8 mouse cellular contexts compared by ENCODE assay signal in the genomic region with DNA sequence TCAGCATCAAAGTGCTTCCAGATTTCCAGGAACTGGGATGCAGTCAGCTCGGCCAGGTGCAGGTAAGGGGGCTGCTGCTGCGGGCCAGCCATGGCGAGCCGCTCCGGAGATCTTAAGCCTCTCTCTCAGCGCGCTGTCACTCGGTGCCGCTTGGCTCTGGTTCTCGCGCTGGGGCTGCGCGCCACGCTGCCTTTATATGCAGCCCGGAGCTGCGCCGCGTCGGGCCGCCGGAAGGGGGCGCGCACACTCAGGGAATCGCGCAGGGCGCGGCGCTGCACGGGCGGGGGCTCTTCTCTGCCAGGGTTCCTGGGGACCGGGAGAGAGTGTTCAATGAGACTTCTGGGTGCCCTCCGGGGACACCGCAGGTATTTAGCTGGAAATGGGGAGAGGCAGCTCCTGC. TPM values are rescaled to one million over a fixed set of nuclear protein-coding genes. Genes with fewer than 3 reads are reported as not detected.
DNase-seq lines count a peak whose midpoint lies in the region; ATAC-seq and TF ChIP-seq lines count a peak whose summit lies in the region.

A gene (minus strand): TSS at position 165 of the 400 bp plus-strand sequence.

- peaks cover 52% of the 10 kb centered on the region for H3K27me3 ChIP-seq in embryonic facial prominence, embryonic 13.5 days
- peaks cover 43% of the 10 kb centered on the region for H3K27me3 ChIP-seq in heart, embryonic 15.5 days
- peaks cover 27% of the 10 kb centered on the region for H3K27me3 ChIP-seq in liver, embryonic 13.5 days

- no peaks in the 10 kb centered on the region for H3K9me3 ChIP-seq in embryonic facial prominence, embryonic 13.5 days
- no peaks in the 10 kb centered on the region for H3K9me3 ChIP-seq in heart, embryonic 15.5 days (replicated peaks)
- no peaks in the 10 kb centered on the region for H3K9me3 ChIP-seq in liver, embryonic 13.5 days (replicated peaks)

- WGBS in embryonic facial prominence, embryonic 13.5 days, result under 1% methylated on average over 33 of the region's 33 CpGs
- 1% methylated on average over 33 of the region's 33 CpGs for WGBS in heart, embryonic 15.5 days
- under 1% methylated on average over 33 of the region's 33 CpGs for WGBS in liver, embryonic 13.5 days (ENCODE audit: insufficient replicate concordance)
- under 1% methylated on average over 33 of the region's 33 CpGs for WGBS in olfactory bulb, adult 2 months

- DNase-seq in ES-CJ7 (ENCODE audit: low read depth, low spot score), result peak; percentile 83
- peak; percentile 73 for DNase-seq in layer of hippocampus, adult 11-12 months (ENCODE audit: low spot score)
- peak; percentile 12 for DNase-seq in liver, embryonic 13.5 days

- H3K4me2 ChIP-seq in embryonic facial prominence, embryonic 13.5 days, result peak within 1 kb of the TSS; percentile 49
- 0 out of 2 replicates have a peak within 1 kb of the TSS, but pooled peaks have one; percentile 7 for H3K4me2 ChIP-seq in heart, embryonic 15.5 days
- H3K4me2 ChIP-seq in liver, embryonic 13.5 days, result no peak within 1 kb of the TSS

- H3K4me1 ChIP-seq in bone marrow macrophage, adult 2 months (ENCODE audit: control insufficient read depth, insufficient read depth, low read length), result no peaks in the 10 kb centered on the region
- no peaks in the 10 kb centered on the region for H3K4me1 ChIP-seq in embryonic facial prominence, embryonic 13.5 days
- H3K4me1 ChIP-seq in heart, embryonic 15.5 days (replicated peaks), result no peaks in the 10 kb centered on the region
- no peaks in the 10 kb centered on the region for H3K4me1 ChIP-seq in liver, embryonic 13.5 days (replicated peaks)
- H3K4me1 ChIP-seq in olfactory bulb, adult 2 months (ENCODE audit: control insufficient read depth, insufficient read depth, low read length), result peaks cover 6% of the 10 kb centered on the region

- TF ChIP-seq CTCF in bone marrow macrophage, adult 2 months (IDR thresholded peaks at IDR 0.05; ENCODE audit: low read depth, low read length), result peak; percentile 46
- TF ChIP-seq CTCF in olfactory bulb, adult 2 months (IDR thresholded peaks at IDR 0.05; ENCODE audit: insufficient read depth, low read depth, low read length), result peak; percentile 93

- no peak within 1 kb of the TSS for H3K4me3 ChIP-seq in bone marrow macrophage, adult 2 months (ENCODE audit: insufficient read depth, low read length)
- H3K4me3 ChIP-seq in embryonic facial prominence, embryonic 13.5 days, result peak within 1 kb of the TSS; percentile 29
- H3K4me3 ChIP-seq in heart, embryonic 15.5 days, result no peak within 1 kb of the TSS
- H3K4me3 ChIP-seq in liver, embryonic 13.5 days (replicated peaks), result no peak within 1 kb of the TSS
- peak within 1 kb of the TSS; percentile 43 for H3K4me3 ChIP-seq in olfactory bulb, adult 2 months (ENCODE audit: insufficient read depth, low read depth, low read length)

- no peak within 1 kb of the TSS for H3K27ac ChIP-seq in bone marrow macrophage, adult 2 months (ENCODE audit: insufficient read depth, low read depth, low read length)
- no peak within 1 kb of the TSS for H3K27ac ChIP-seq in embryonic facial prominence, embryonic 13.5 days
- no peak within 1 kb of the TSS for H3K27ac ChIP-seq in heart, embryonic 15.5 days
- H3K27ac ChIP-seq in liver, embryonic 13.5 days, result no peak within 1 kb of the TSS
- H3K27ac ChIP-seq in olfactory bulb, adult 2 months (ENCODE audit: insufficient read depth, low read depth, low read length), result peak within 1 kb of the TSS; percentile 32; the same call in 1 of the 2 replicates

- H3K36me3 ChIP-seq in embryonic facial prominence, embryonic 13.5 days, result no peaks in the 10 kb centered on the region
- no peaks in the 10 kb centered on the region for H3K36me3 ChIP-seq in heart, embryonic 15.5 days
- no peaks in the 10 kb centered on the region for H3K36me3 ChIP-seq in liver, embryonic 13.5 days

- TF ChIP-seq POLR2A in bone marrow macrophage, adult 2 months (IDR thresholded peaks at IDR 0.05; ENCODE audit: borderline replicate concordance, low read depth, low read length), result no peak
- peak; percentile 12; the same call in 1 of the 2 replicates for TF ChIP-seq POLR2A in olfactory bulb, adult 2 months (IDR thresholded peaks at IDR 0.05; ENCODE audit: insufficient read depth, low read depth, low read length)

- H3K9ac ChIP-seq in embryonic facial prominence, embryonic 13.5 days, result 0 out of 2 replicates have a peak within 1 kb of the TSS, but pooled peaks have one; percentile 36
- no peak within 1 kb of the TSS for H3K9ac ChIP-seq in heart, embryonic 15.5 days
- H3K9ac ChIP-seq in liver, embryonic 13.5 days, result no peak within 1 kb of the TSS

- 0 out of 2 replicates have a peak, but pooled peaks have one; percentile 60 for ATAC-seq in embryonic facial prominence, embryonic 13.5 days (ENCODE audit: insufficient number of reproducible peaks, insufficient read depth, low FRiP score, low TSS enrichment, low read depth)
- 0 out of 2 replicates have a peak, but pooled peaks have one; percentile 50 for ATAC-seq in heart, embryonic 15.5 days (replicated peaks; ENCODE audit: insufficient number of reproducible peaks, insufficient read depth, low FRiP score, low read depth)
- no peak for ATAC-seq in liver, embryonic 13.5 days (ENCODE audit: low read depth)
- no peak for ATAC-seq in erythroid progenitor cell, adult 5-6 weeks (replicated peaks; ENCODE audit: low FRiP score, poor library complexity, severe bottlenecking)

RNA-seq across cellular contexts. Expression of the gene that starts here (rescaled TPM):
- polyA plus RNA-seq in bone marrow macrophage, adult 2 months (2012; ENCODE audit: insufficient read depth, insufficient read length, missing spikeins), result not detected in 2 replicates
- 3.8 and 10.4 TPM in 2 replicates for polyA plus RNA-seq in embryonic facial prominence, embryonic 13.5 days (2015; fragmentation: Nextera tagmentation; extraction: Ambion mirVana)
- 0.48 and 1.4 TPM in 2 replicates for polyA plus RNA-seq in heart, embryonic 15.5 days (2015; fragmentation: Nextera tagmentation; extraction: Ambion mirVana)
- not detected in 2 replicates for polyA plus RNA-seq in liver, embryonic 13.5 days (2015; fragmentation: Nextera tagmentation; extraction: Ambion mirVana)
- polyA plus RNA-seq in olfactory bulb, adult 2 months (2012; ENCODE audit: insufficient read depth, insufficient read length, low replicate concordance, missing spikeins), result not detected in 2 replicates
- not detected in 2 replicates for total RNA-seq in erythroid progenitor cell, adult 5-6 weeks (2015; ENCODE audit: low replicate concordance)
- not detected in 2 replicates for total RNA-seq in erythroid progenitor cell, adult 5-6 weeks (2017; ENCODE audit: low replicate concordance)

Comparison
In these comparisons a context has a peak if more than half of its experiments do, and no peak if none do; other contexts are left out.
1. RNA of the gene that starts here (polyA plus RNA-seq): not detected in olfactory bulb, adult 2 months; 3.8 to 10.4 TPM in embryonic facial prominence, embryonic 13.5 days, 0.48 to 1.4 TPM in heart, embryonic 15.5 days, not detected in liver, embryonic 13.5 days and not detected in bone marrow macrophage, adult 2 months; every median in the first group is over 10 times any median in the second.
2. Peak in DNase-seq in liver, embryonic 13.5 days; RNA of the gene not detected or under 1 TPM.
3. DNase-seq: peak in every context shown above with its lines; median percentile 83 in ES-CJ7; 73 in layer of hippocampus, adult 11-12 months; 12 in liver, embryonic 13.5 days.
4. H3K4me3 ChIP-seq: peak in embryonic facial prominence, embryonic 13.5 days (single experiment) and olfactory bulb, adult 2 months (single experiment); none in bone marrow macrophage, adult 2 months (single experiment), heart, embryonic 15.5 days (single experiment) and liver, embryonic 13.5 days (single experiment).
5. ATAC-seq: peak in embryonic facial prominence, embryonic 13.5 days (single experiment) and heart, embryonic 15.5 days (single experiment); none in liver, embryonic 13.5 days (single experiment) and erythroid progenitor cell, adult 5-6 weeks (single experiment).